Mouse (Mus musculus): ENCODE data around the gene Fto. TPM values are rescaled to one million over a fixed set of nuclear protein-coding genes. Genes with fewer than 3 reads are reported as not detected.

Gene Fto
- polyA plus RNA-seq, 1 experiment from 2014 or later, result 55.3 TPM

GRCm38 (mm10) chr8:91711202-91711601, 397.9 kb downstream of the Fto start:
- TF ChIP-seq CTCF (IDR thresholded peaks at IDR 0.05; ENCODE audit: low read depth), result no peak
- H3K27me3 ChIP-seq (ENCODE audit: insufficient read depth, low read length), result no peaks in the 10 kb centered on the region; the same call in 1 of the 2 replicates
- no peak overlapping the region for H3K4me3 ChIP-seq (replicated peaks; ENCODE audit: low read depth, low read length)
- H3K36me3 ChIP-seq (ENCODE audit: insufficient read depth, low read length), result no peaks in the 10 kb centered on the region
- no peaks in the 10 kb centered on the region for H3K9me3 ChIP-seq (replicated peaks; ENCODE audit: low read length)
- WGBS, result 73% methylated on average over 6 of the region's 6 CpGs
- H3K27ac ChIP-seq, result no peak overlapping the region
- no peak overlapping the region for H3K9ac ChIP-seq (ENCODE audit: low read depth, low read length)
- no peak for DNase-seq (ENCODE audit: low spot score)
- H3K4me2 ChIP-seq (ENCODE audit: low read length), result no peak overlapping the region
- ATAC-seq (replicated peaks; ENCODE audit: low FRiP score, low read depth), result no peak
- H3K4me1 ChIP-seq (replicated peaks; ENCODE audit: insufficient read depth, low read length), result 0 out of 2 replicates have a peak, but pooled peaks cover 7% of the 10 kb centered on the region

GRCm38 (mm10) chr8:91711981-91712598, 398.8 kb downstream of the Fto start:
- Histone ChIP-seq H3K4me3 (replicated peaks; ENCODE audit: low read depth, low read length) (no peak overlapping the region), H3K27ac (no peak overlapping the region), H3K27me3 (ENCODE audit: insufficient read depth, low read length) (no peaks in the 10 kb centered on the region; the same call in 1 of the 2 replicates), H3K4me2 (ENCODE audit: low read length) (no peak overlapping the region), H3K36me3 (ENCODE audit: insufficient read depth, low read length) (no peaks in the 10 kb centered on the region), H3K4me1 (replicated peaks; ENCODE audit: insufficient read depth, low read length) (0 out of 2 replicates have a peak, but pooled peaks cover 7% of the 10 kb centered on the region), H3K9ac (ENCODE audit: low read depth, low read length) (no peak overlapping the region), H3K9me3 (replicated peaks; ENCODE audit: low read length) (no peaks in the 10 kb centered on the region)
- 52% methylated on average over 6 of the region's 6 CpGs for WGBS
- ATAC-seq (replicated peaks; ENCODE audit: low FRiP score, low read depth), result no peak
- no peak for DNase-seq (ENCODE audit: low spot score)
- TF ChIP-seq CTCF (IDR thresholded peaks at IDR 0.05; ENCODE audit: low read depth), result no peak

- ATAC-seq (replicated peaks; ENCODE audit: low FRiP score, low read depth) (no peak), DNase-seq (ENCODE audit: low spot score) (peak; percentile 67)
- H3K9ac ChIP-seq (ENCODE audit: low read depth, low read length), result peak overlapping the region; percentile 19; the same call in 1 of the 2 replicates
- H3K27ac ChIP-seq, result no peak overlapping the region
- no peaks in the 10 kb centered on the region; the same call in 1 of the 2 replicates for H3K27me3 ChIP-seq (ENCODE audit: insufficient read depth, low read length)
- H3K4me2 ChIP-seq (ENCODE audit: low read length), result peak overlapping the region; percentile 54
- 7% methylated on average over 31 of the region's 31 CpGs for WGBS
- no peaks in the 10 kb centered on the region for H3K36me3 ChIP-seq (ENCODE audit: insufficient read depth, low read length)
- no peak for TF ChIP-seq CTCF (IDR thresholded peaks at IDR 0.05; ENCODE audit: low read depth)
- H3K9me3 ChIP-seq (replicated peaks; ENCODE audit: low read length), result no peaks in the 10 kb centered on the region
- H3K4me3 ChIP-seq (replicated peaks; ENCODE audit: low read depth, low read length), result peak overlapping the region; percentile 27
- H3K4me1 ChIP-seq (replicated peaks; ENCODE audit: insufficient read depth, low read length), result 0 out of 2 replicates have a peak, but pooled peaks cover 7% of the 10 kb centered on the region
These were observed 399.6 kb downstream of the Fto start for GRCm38 (mm10) chr8:91712731-91713569.

- Histone ChIP-seq H3K4me1 (replicated peaks; ENCODE audit: insufficient read depth, low read length) (0 out of 2 replicates have a peak, but pooled peaks cover 7% of the 10 kb centered on the region), H3K27ac (no peak overlapping the region), H3K9me3 (replicated peaks; ENCODE audit: low read length) (no peaks in the 10 kb centered on the region), H3K36me3 (ENCODE audit: insufficient read depth, low read length) (no peaks in the 10 kb centered on the region), H3K4me2 (ENCODE audit: low read length) (peak overlapping the region; percentile 54), H3K4me3 (replicated peaks; ENCODE audit: low read depth, low read length) (peak overlapping the region; percentile 27), H3K27me3 (ENCODE audit: insufficient read depth, low read length) (no peaks in the 10 kb centered on the region; the same call in 1 of the 2 replicates), H3K9ac (ENCODE audit: low read depth, low read length) (peak overlapping the region; percentile 19; the same call in 1 of the 2 replicates)
- no peak for TF ChIP-seq CTCF (IDR thresholded peaks at IDR 0.05; ENCODE audit: low read depth)
- no peak for ATAC-seq (replicated peaks; ENCODE audit: low FRiP score, low read depth)
- WGBS, result 10% methylated on average over 12 of the region's 12 CpGs
- DNase-seq (ENCODE audit: low spot score), result peak; percentile 72
These were observed 400.5 kb downstream of the Fto start for GRCm38 (mm10) chr8:91713677-91714312.

- Histone ChIP-seq H3K27me3 (ENCODE audit: insufficient read depth, low read length) (no peaks in the 10 kb centered on the region; the same call in 1 of the 2 replicates), H3K4me1 (replicated peaks; ENCODE audit: insufficient read depth, low read length) (0 out of 2 replicates have a peak, but pooled peaks cover 7% of the 10 kb centered on the region), H3K9me3 (replicated peaks; ENCODE audit: low read length) (no peaks in the 10 kb centered on the region), H3K36me3 (ENCODE audit: insufficient read depth, low read length) (no peaks in the 10 kb centered on the region), H3K27ac (no peak overlapping the region), H3K9ac (ENCODE audit: low read depth, low read length) (no peak overlapping the region), H3K4me3 (replicated peaks; ENCODE audit: low read depth, low read length) (no peak overlapping the region), H3K4me2 (ENCODE audit: low read length) (no peak overlapping the region)
- ATAC-seq (replicated peaks; ENCODE audit: low FRiP score, low read depth) (no peak), DNase-seq (ENCODE audit: low spot score) (no peak)
- 75% methylated on average over 7 of the region's 7 CpGs for WGBS
- no peak for TF ChIP-seq CTCF (IDR thresholded peaks at IDR 0.05; ENCODE audit: low read depth)
These were observed 401.4 kb downstream of the Fto start for GRCm38 (mm10) chr8:91714733-91715132.
